Mouse (Mus musculus): Measurements from ENCODE around the gene Ldb2.

The Ldb2 gene

GRCm38 (mm10) chr5:44548468-44548867, 251.0 kb downstream of the Ldb2 start:
- DNase-seq (ENCODE audit: low read depth, low spot score) = no peak

DNA sequence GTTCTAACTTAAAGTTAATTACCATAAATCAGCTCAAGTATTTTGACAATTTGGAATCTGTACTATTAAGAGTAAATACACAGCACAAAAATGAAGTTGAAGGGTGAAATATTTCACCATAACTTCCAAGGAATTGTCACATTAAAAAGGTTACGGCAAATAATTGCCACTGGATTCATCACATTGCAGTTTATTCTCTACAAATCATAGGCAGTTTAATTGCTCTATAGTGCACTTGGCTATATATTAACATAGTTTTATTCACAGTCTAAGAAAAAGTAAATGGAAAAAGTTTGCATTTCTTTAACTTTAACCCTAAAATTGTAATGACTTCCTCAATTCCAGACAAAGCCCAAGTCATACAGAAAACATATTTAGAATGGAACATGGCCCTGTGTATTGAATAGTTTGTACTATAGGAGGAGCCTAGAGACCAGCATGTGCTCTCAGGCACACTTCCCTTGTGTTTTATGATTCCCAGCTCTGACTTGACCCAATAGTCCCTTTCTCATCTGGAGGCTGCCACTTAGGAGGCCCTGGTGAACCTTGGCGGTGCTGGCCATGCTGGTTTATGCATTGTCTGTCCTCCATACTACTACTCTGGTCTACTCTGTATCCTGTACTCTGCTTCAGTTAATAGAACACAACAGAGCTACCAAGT, 255.9 kb downstream of the Ldb2 start:
- DNase-seq (ENCODE audit: low read depth, low spot score) = no peak

GRCm38 (mm10) chr5:44541748-44542147, 257.7 kb downstream of the Ldb2 start:
- no peak for DNase-seq (ENCODE audit: low read depth, low spot score)

DNA sequence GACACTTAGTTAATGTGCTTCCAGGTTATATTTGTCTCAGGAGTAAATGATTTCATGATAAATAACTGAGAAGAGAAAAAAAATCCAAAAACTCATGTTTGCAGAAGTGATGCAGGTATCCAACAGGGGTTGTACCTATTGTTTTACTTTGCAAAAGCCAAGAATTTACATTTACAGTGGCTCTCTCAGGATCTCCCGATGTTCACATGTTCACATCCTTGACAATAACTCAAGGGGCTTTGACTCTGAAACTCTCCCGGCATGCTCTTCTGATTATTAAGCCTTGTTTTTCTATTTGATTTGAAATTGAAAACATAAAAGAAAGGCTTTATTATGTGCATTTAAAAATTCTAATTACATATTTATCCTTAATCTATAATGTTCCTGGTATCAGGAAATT, 260.8 kb downstream of the Ldb2 start:
- no peak for DNase-seq (ENCODE audit: low read depth, low spot score)

DNA sequence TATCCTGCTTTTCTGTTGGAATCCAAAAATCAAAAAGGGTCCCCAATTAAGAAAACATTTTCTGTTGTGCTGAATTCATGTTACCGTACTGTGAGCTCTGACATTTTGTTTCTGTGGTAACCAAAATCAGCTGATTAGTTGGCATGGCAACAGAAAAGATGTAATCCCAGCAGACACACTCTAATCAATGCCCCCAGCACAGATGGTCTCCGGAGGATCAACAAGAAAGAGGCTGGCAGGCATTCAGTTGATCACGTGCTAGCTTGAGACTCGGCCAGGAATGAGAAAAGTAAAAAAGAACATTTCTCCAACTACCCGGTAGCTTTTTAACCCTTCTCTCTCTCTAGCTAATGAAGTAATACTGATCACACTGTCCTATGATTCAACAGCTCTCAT, 261.5 kb downstream of the Ldb2 start:
- no peak for DNase-seq (ENCODE audit: low read depth, low spot score)

- no peak for DNase-seq (ENCODE audit: low read depth, low spot score)
Observed at GRCm38 (mm10) chr5:44537316-44537999, 262.0 kb downstream of the Ldb2 start.

- no peak for DNase-seq (ENCODE audit: low read depth, low spot score)
Observed at GRCm38 (mm10) chr5:44529466-44529865, 270.0 kb downstream of the Ldb2 start.

DNA sequence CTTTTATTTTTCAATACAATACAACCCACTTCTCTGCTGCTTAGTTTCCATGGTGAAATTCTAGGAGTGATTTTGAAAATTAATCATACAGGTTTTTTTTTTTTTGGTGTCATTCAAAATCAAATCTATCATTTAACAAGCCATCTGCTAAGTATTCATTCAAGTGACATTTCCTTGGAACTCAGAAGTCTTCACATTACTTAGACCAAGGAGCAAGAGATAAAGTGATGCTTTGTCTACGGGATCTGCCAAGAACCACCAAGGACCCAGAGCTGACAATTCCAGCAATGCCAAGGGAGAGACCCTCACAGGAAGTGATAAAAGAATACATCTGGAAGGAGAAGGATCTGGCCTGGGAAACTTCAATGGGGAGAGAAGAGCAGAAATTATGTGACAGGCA, 270.5 kb downstream of the Ldb2 start:
- DNase-seq (ENCODE audit: low read depth, low spot score) = no peak

- no peak for DNase-seq (ENCODE audit: low read depth, low spot score)
Observed at GRCm38 (mm10) chr5:44505221-44505620, 294.3 kb downstream of the Ldb2 start.

DNA sequence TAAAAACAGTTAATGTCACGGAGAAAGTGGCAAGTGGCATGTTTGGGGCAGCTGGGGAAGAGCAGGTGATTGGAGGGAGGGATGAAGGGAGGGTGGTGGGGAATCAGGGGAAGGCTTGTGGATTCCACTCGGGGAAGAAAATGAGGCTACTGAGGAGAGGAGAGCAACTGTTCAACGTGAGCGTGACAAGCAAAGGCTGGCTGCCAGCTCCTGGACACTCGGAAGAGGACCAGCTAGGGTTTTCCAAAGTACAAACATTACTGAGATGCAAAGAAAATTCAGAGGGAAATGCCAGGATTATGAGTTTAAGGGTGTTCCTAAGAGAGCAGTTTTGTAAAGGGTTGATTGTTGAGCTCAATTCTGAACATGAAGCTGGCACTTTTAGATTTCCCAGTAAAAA, 294.7 kb downstream of the Ldb2 start:
- DNase-seq (ENCODE audit: low read depth, low spot score) = no peak

DNA sequence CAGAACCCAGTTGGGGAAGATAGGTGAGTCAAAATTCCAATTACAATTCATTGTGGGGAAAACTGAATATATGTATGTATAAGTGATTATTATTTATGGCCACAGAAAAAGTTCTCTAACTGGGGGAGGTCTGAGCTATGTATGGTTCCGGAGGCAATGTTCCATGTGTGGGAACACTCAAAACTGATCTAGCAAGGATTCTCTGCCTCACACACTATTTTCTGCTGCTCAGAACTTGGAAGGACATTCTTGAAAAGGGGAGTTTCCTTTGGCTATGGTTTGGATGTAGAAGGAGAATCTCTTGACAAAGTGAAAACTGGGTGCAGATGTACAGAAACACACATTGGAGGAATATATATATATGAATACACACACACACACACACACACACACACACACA, 301.3 kb downstream of the Ldb2 start:
- no peak for DNase-seq (ENCODE audit: low read depth, low spot score)

DNA sequence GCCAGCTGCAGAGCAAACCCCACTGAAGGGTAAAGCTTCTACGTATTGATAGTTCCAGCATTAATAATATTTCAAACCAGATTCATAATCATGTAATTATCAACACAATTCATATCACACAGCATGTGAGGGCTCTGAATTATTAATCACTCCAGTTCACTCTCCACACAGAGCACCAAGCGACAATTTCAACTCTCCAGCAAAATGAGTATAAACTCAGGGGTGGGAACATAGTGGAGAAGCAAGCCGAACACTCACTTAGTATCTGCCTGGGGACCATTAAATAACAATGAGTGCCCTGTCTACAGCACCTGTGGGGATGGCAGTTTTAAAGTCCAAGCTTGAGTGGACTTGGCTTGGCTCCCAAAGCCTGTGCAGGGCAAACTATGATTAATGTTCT, 302.6 kb downstream of the Ldb2 start:
- no peak for DNase-seq (ENCODE audit: low read depth, low spot score)

GRCm38 (mm10) chr5:44495092-44495491, 304.4 kb downstream of the Ldb2 start:
- no peak for DNase-seq (ENCODE audit: low read depth, low spot score)

GRCm38 (mm10) chr5:44494133-44494532, 305.3 kb downstream of the Ldb2 start:
- DNase-seq (ENCODE audit: low read depth, low spot score) = no peak

DNA sequence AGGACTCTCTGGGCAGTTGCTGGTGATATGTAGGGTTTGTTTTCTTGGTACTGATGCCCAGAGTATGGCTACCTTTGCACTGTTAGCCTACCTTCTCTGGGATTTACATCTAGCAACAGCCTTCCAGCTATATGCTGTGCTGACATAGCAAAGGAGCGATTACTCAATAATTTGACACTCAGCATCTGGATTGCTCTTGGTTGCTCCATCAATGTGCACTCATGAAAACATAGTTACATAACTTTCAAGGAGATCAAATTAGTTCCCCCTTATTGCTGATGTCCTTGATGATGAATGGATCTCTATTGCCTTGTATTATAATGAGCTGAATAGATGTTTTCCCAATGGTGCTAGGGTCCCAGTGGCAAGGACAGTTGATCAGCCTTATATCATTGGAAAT, 308.0 kb downstream of the Ldb2 start:
- no peak for DNase-seq (ENCODE audit: low read depth, low spot score)

GRCm38 (mm10) chr5:44490462-44490861, 309.0 kb downstream of the Ldb2 start:
- DNase-seq (ENCODE audit: low read depth, low spot score) = no peak

DNA sequence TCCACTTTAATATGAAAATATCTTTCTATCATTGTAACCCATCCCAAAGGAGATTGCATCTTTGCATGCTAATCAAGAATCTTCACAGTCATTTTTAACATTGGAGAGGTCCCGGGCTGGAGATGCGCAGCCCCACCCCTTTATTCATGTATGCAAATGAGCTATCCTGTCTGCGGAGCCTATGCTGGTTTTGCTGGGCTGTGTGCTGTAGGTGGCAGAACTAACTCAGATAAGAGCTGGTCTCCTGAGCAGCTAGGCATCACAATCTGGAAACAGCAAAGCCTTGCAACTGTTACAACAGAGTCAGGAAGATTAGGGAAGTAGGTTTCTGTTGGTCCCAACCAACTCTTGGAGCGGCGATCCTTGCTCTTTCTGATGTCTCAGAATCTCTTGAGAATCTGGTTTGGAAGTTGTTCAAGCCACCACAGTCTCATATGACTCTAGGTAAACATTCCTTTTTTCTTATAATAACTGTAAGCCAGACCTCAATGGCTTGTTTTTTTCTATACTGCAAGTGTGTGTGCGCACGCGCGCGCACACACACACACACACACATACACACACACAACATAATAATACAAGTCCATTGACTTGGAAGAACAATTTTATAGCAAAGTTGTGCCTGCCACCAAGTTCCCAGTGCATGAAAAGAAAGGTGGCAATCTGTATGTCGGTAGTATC, 315.9 kb downstream of the Ldb2 start:
- DNase-seq (ENCODE audit: low read depth, low spot score) = no peak

DNA sequence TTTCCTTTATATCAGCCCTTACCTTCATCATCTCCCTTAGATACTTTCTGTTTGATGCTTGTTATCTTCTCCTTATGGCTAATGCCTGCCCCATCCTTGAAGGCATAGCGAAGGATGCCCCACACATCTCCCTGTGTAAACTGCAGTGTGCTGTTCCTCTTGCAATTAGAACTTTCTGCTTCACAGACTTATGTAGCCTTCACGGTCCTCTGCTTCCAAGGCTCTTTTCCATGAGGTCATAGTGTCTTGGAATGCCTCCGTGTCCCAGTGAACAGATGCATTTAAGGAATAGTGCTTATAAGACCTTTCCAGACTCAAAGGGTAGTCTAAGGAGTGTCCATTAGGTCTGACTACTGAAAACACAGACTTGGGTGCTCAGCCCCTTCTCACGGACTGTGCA, 318.1 kb downstream of the Ldb2 start:
- DNase-seq (ENCODE audit: low read depth, low spot score) = no peak

GRCm38 (mm10) chr5:44476356-44476755, 323.1 kb downstream of the Ldb2 start:
- DNase-seq (ENCODE audit: low read depth, low spot score) = no peak

DNA sequence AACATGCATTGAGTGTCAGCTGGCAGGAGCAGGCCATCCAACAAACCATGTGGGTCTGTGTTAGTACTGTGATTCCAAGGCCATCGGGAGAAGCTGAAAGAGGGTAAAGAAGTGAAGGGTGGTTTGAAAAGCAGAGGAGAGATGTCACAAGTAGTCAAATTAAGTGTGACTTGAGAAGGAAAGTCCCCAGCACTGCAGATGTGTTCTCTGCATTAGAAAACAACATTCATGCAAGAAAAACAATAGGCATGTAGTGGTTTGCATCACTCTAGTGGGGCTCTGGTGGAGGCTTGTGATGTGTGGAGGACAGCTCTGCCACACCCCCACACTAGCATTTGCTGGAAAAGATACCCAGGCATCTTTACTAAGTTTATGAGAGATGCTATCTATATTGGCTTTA, 323.9 kb downstream of the Ldb2 start:
- DNase-seq (ENCODE audit: low read depth, low spot score) = no peak

GRCm38 (mm10) chr5:44473857-44474762, 325.4 kb downstream of the Ldb2 start:
- DNase-seq (ENCODE audit: low read depth, low spot score) = no peak

GRCm38 (mm10) chr5:44465238-44465637, 334.2 kb downstream of the Ldb2 start:
- no peak for DNase-seq (ENCODE audit: low read depth, low spot score)

Data from A20 (cell line).